Mouse (Mus musculus) heart, embryonic 14.5 days (tissue): ENCODE measurements around the gene Gpc5. TPM values are rescaled to one million over a fixed set of nuclear protein-coding genes. Genes with fewer than 3 reads are reported as not detected.

Experiments used
- ATAC-seq: fragments of 200-750 bp; cut with Nextera tagmentation; 2 replicates; pipeline ENCODE4 v1.8.0; 2017; ENCODE audit warnings: low read depth, moderate TSS enrichment; ENCODE audit not compliant: insufficient number of reproducible peaks, insufficient read depth, low FRiP score
- H3K27ac ChIP-seq, 2 experiments: fragments of 200-500 bp in 1 of 2; fragments of 300-500 bp in 1 of 2; sonication (generic) in 1 of 2; replicated peaks in 1 of 2; 2 replicates each; pipeline ENCODE4 v1.5.1; 2012 to 2014; ENCODE audit warnings: low read depth in 2 of 2, low read length in 2 of 2, control low read depth in 1 of 2, mild to moderate bottlenecking in 1 of 2, mixed read lengths in 1 of 2; ENCODE audit not compliant: control insufficient read depth in 1 of 2, insufficient read depth in 1 of 2
- H3K27me3 ChIP-seq: fragments of 300-500 bp; sonication (generic); 2 replicates; pipeline ENCODE4 v1.6.1; 2014; ENCODE audit warnings: mild to moderate bottlenecking, low read length, control low read depth; ENCODE audit not compliant: control insufficient read depth, insufficient read depth
- H3K36me3 ChIP-seq: fragments of 300-500 bp; sonication (generic); 2 replicates; pipeline ENCODE4 v1.6.1; 2014; ENCODE audit warnings: mild to moderate bottlenecking, control low read depth, low read length, mixed read lengths; ENCODE audit not compliant: control insufficient read depth, insufficient read depth
- H3K4me1 ChIP-seq, 2 experiments: fragments of 200-500 bp in 1 of 2; fragments of 300-500 bp in 1 of 2; sonication (generic) in 1 of 2; 2 replicates each; pipeline ENCODE4 v1.6.1; 2012 to 2014; ENCODE audit warnings: low read length in 2 of 2, control low read depth in 1 of 2, mixed read lengths in 1 of 2; ENCODE audit not compliant: control insufficient read depth in 2 of 2, insufficient read depth in 2 of 2
- H3K4me2 ChIP-seq: fragments of 300-500 bp; sonication (generic); 2 replicates; pipeline ENCODE4 v1.6.1; 2014; ENCODE audit warnings: mild to moderate bottlenecking, low read length
- H3K4me3 ChIP-seq, 2 experiments: fragments of 200-500 bp in 1 of 2; fragments of 300-500 bp in 1 of 2; sonication (generic) in 1 of 2; 2 replicates each; pipeline ENCODE4 v1.5.1; 2012 to 2014; ENCODE audit warnings: low read length in 2 of 2, mild to moderate bottlenecking in 2 of 2, control low read depth in 1 of 2, low read depth in 1 of 2, moderate library complexity in 1 of 2; ENCODE audit not compliant: control insufficient read depth in 1 of 2, insufficient read depth in 1 of 2
- H3K9ac ChIP-seq: fragments of 300-500 bp; sonication (generic); 2 replicates; pipeline ENCODE4 v1.6.1; 2014; ENCODE audit warnings: mild to moderate bottlenecking, low read length
- H3K9me3 ChIP-seq: fragments of 300-500 bp; sonication (generic); 2 replicates; pipeline ENCODE4 v1.6.1; 2016; ENCODE audit warnings: low read length, control low read depth; ENCODE audit not compliant: control insufficient read depth
- WGBS: fragments of 180-500 bp; shearing (Covaris S2); extraction: QIAGEN DNeasy Blood & Tissue Kit; methylation state at CpG from one replicate; pipeline ENCODE4 v1.1.7; 2014; 5-methylcytosine and 5-hydroxymethylcytosine counted together
- polyA plus RNA-seq: library from polyadenylated mRNA; unstranded; fragments of >200 nt; fragmentation: Nextera tagmentation; extraction: Ambion mirVana; gene quantifications from 2 replicates; pipeline ENCODE4 v1.2.1, GENCODE M21; 2014

The Gpc5 gene
- polyA plus RNA-seq, 1 experiment from 2014 or later, result 0.32 TPM

DNA sequence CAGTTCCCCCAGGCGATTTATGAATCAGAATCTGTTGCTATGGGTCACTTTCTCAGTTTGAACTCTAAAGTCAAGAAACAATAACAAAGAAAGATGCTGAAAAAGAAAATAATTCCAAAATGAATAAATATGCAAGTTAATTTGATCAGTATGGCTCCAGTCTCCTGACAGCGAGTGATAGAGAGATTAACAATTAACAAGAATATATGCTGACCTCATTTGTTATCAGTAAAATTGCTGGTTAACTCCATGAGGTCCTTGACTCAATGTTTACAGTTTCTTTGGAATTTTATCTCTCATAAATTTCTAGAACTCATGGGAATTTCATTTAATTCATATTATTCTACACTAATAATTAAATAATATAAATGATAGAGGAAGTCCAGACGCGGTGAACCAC is 1244.2 kb downstream of the Gpc5 start:
- Histone ChIP-seq H3K27ac (no peak overlapping the region), H3K27me3 (no peaks in the 10 kb centered on the region), H3K9ac (no peak overlapping the region), H3K4me1 (no peaks in the 10 kb centered on the region), H3K9me3 (no peaks in the 10 kb centered on the region), H3K4me3 (no peak overlapping the region), H3K4me2 (no peak overlapping the region), H3K36me3 (no peaks in the 10 kb centered on the region)
- ATAC-seq, result no peak
- 84% methylated on average over 4 of the region's 4 CpGs for WGBS

DNA sequence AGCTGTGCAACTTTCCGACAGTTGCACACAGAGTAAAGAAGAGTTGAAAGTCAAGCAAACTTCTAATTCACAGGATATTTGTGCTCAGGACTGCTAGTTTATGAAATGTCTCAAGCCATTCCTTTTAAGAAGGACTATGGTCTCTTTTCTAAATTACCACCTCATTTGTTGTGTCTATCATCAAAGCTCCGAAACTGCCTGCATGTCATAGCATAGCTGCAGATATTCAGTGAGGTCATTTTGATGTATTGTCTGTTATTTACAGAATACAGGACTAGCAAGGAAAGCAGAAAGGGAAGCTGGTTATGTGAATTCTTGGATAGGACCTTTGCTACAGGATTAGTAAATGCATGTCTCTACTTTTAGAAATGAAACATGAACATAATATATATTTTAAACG is 1246.4 kb downstream of the Gpc5 start:
- no peak overlapping the region for H3K27ac ChIP-seq
- H3K27me3 ChIP-seq, result no peaks in the 10 kb centered on the region
- H3K4me3 ChIP-seq, result no peak overlapping the region
- H3K4me1 ChIP-seq, result no peaks in the 10 kb centered on the region
- no peak overlapping the region for H3K4me2 ChIP-seq
- no peak overlapping the region for H3K9ac ChIP-seq
- 66% methylated on average over 3 of the region's 3 CpGs for WGBS
- no peak for ATAC-seq
- H3K36me3 ChIP-seq, result no peaks in the 10 kb centered on the region
- H3K9me3 ChIP-seq, result no peaks in the 10 kb centered on the region

DNA sequence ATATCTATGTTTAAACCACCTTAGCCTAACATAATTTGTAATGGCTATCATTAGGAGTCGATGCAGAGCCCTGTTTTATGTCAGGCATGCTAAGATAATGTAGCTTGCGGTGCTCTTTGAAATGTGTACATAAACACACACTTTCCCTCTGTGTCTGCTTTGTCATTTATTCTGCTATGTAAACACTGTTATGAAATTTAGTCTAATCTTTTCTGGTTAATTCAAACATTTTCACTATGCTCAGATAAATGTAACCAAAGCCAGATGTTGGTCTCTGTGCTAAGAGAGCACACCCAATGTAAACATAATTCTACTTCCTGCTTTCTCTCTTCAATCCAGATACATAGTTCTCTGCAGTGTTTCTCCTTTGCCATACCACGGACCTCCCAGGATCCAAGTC is 1256.5 kb downstream of the Gpc5 start:
- no peaks in the 10 kb centered on the region for H3K9me3 ChIP-seq
- 42% methylated on average over 3 of the region's 3 CpGs for WGBS
- H3K4me1 ChIP-seq, result no peaks in the 10 kb centered on the region
- H3K36me3 ChIP-seq, result no peaks in the 10 kb centered on the region
- no peak overlapping the region for H3K9ac ChIP-seq
- no peak for ATAC-seq
- no peaks in the 10 kb centered on the region for H3K27me3 ChIP-seq
- H3K27ac ChIP-seq, result no peak overlapping the region
- H3K4me2 ChIP-seq, result no peak overlapping the region
- H3K4me3 ChIP-seq, result no peak overlapping the region

DNA sequence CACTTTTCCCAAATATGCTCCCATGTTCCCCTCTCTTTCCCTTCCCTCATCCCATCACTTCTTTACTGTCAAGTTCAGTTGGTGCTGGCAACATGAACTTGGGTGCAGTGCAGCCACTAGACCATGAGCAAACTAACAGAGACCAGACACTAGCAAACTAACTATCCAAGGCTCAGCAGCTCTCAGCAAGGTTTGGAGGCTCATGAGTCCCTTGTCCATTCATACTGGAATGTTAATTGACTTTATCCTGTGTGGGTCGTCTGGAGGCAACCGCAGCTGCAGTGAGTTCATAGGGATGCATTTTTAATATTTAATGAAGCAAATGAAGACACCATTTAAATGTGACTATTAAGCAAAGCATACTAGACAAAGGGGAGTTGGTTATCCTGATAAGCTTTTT is 1292.6 kb downstream of the Gpc5 start:
- WGBS, result 64% methylated on average over 2 of the region's 2 CpGs
- Histone ChIP-seq H3K36me3 (no peaks in the 10 kb centered on the region), H3K9me3 (no peaks in the 10 kb centered on the region), H3K4me2 (no peak overlapping the region), H3K4me1 (no peaks in the 10 kb centered on the region), H3K27ac (no peak overlapping the region), H3K9ac (no peak overlapping the region), H3K4me3 (no peak overlapping the region), H3K27me3 (no peaks in the 10 kb centered on the region)
- ATAC-seq, result no peak

DNA sequence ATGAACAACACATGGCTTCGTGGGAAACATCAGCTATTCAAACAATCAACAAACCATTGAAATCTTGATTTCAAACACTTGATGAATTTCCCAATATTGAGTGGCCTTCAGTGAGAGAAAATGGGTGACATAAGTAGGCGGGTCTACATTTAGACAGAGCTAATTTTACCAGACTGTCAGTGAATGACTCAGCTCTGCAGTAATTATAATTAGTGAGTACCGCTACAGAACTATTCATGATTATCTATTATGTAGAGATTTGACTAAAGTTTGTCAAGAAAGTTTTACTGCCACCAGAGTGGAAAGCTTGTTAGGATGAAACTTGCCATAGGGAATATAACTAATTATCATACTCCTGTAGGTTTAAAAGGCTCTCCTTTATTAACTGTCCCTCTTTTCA is 1323.5 kb downstream of the Gpc5 start:
- 81% methylated on average over 3 of the region's 3 CpGs for WGBS
- Histone ChIP-seq H3K4me1 (no peaks in the 10 kb centered on the region), H3K9me3 (no peaks in the 10 kb centered on the region), H3K36me3 (no peaks in the 10 kb centered on the region), H3K27me3 (no peaks in the 10 kb centered on the region), H3K4me2 (no peak overlapping the region), H3K4me3 (no peak overlapping the region), H3K9ac (no peak overlapping the region), H3K27ac (no peak overlapping the region)
- ATAC-seq, result no peak

DNA sequence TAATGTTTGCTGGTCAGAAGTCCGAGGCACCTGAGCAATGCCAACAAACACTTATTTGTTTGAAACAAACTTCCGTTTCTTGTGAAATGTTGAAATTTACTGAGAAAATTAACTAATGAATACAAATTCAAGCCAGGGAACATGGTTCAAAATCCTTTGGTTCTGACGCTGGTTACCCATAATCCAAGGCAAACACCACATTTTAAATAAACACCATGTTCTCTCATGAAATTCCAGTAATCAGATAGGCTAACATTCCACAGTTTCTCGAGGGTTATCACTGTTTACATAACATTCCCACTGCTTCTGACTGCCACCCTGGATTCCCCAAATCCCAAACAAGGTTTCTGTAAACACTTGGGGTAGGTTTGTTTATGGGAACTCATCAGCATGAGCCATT is 1356.2 kb downstream of the Gpc5 start:
- no peak for ATAC-seq
- no peak overlapping the region for H3K27ac ChIP-seq

DNA sequence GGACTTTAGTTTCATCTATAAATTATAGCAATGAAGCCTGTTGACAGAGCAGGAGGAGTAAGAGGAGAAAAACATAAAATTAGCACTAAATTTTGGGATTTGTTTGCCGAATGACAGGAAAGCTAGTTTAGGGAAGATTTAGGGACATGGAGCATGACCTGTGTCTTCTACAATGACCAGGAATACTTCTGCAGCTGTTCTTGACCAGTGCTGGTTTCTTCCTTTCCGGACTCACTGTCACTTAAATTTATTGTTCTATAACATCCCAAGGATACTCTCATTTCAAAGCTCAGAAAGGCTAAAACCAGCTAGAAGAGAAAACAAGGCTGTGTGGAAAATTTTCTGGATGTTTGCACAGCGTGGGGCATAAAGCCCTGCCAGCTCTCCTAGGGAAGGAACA is 1361.3 kb downstream of the Gpc5 start:
- no peaks in the 10 kb centered on the region for H3K4me1 ChIP-seq

More for the DNA sequence above, 1356.2 kb downstream of the Gpc5 start:
- H3K4me1 ChIP-seq, result no peaks in the 10 kb centered on the region
- no peaks in the 10 kb centered on the region for H3K9me3 ChIP-seq
- H3K27me3 ChIP-seq, result no peaks in the 10 kb centered on the region
- no peaks in the 10 kb centered on the region for H3K36me3 ChIP-seq
- WGBS, result 55% methylated on average over 4 of the region's 4 CpGs
- no peak overlapping the region for H3K4me2 ChIP-seq
- H3K4me3 ChIP-seq, result no peak overlapping the region
- H3K9ac ChIP-seq, result no peak overlapping the region

DNA sequence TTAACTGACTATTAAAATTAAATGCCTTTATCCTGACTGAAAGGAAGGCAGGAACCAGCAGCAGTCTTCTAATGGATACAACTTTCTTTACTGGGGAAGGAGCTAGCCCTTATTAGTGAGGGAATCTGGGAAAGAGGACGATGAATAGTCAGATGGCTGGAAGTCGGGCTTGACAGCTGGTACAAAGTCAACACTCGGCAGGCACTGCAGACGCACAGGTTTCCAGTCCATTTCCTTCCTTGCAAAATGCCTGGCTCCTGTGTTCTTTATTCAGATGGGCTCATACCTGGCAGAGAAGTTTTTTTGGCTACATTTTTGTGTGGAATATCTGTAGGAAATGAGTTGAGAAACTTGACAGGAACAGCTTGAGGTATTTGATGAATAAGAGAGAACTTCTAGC is 1364.2 kb downstream of the Gpc5 start:
- Histone ChIP-seq H3K36me3 (no peaks in the 10 kb centered on the region), H3K4me2 (no peak overlapping the region), H3K27ac (no peak overlapping the region), H3K4me1 (no peaks in the 10 kb centered on the region), H3K9ac (no peak overlapping the region), H3K27me3 (no peaks in the 10 kb centered on the region), H3K4me3 (no peak overlapping the region), H3K9me3 (no peaks in the 10 kb centered on the region)
- 59% methylated on average over 4 of the region's 4 CpGs for WGBS
- no peak for ATAC-seq

More for the DNA sequence above, 1361.3 kb downstream of the Gpc5 start:
- WGBS, result 82% methylated on average over 3 of the region's 3 CpGs
- Histone ChIP-seq H3K27ac (no peak overlapping the region), H3K4me3 (no peak overlapping the region), H3K36me3 (no peaks in the 10 kb centered on the region), H3K9ac (no peak overlapping the region), H3K4me2 (no peak overlapping the region), H3K27me3 (no peaks in the 10 kb centered on the region), H3K9me3 (no peaks in the 10 kb centered on the region)
- no peak for ATAC-seq
